Mouse (Mus musculus) forebrain, embryonic 13.5 days (tissue): Measurements from ENCODE around the gene Adgrf1. TPM values are rescaled to one million over a fixed set of nuclear protein-coding genes. Genes with fewer than 3 reads are reported as not detected.
"Not testable (repeated sequence)": the region's sequence is repeated elsewhere in the genome, so short reads cannot be mapped to it uniquely, and the experiment has no call there.

ENCODE experiments used
- ATAC-seq: fragments of 200-750 bp; cut with Nextera tagmentation; 2 replicates; pipeline ENCODE4 v1.8.0; 2017
- H3K27ac ChIP-seq: fragments of 300-500 bp; sonication (generic); 2 replicates; pipeline ENCODE4 v1.5.1; 2015; ENCODE audit warnings: inconsistent platforms, mild to moderate bottlenecking, moderate library complexity
- H3K27me3 ChIP-seq: fragments of 300-500 bp; sonication (generic); 2 replicates; pipeline ENCODE4 v1.6.1; 2015; ENCODE audit warnings: mild to moderate bottlenecking, inconsistent platforms
- H3K36me3 ChIP-seq: fragments of 300-500 bp; sonication (generic); 2 replicates; pipeline ENCODE4 v1.6.1; 2015; ENCODE audit warnings: mild to moderate bottlenecking, inconsistent platforms; ENCODE audit not compliant: poor library complexity, severe bottlenecking
- H3K4me1 ChIP-seq: fragments of 300-500 bp; sonication (generic); 2 replicates; pipeline ENCODE4 v1.6.1; 2015; ENCODE audit warnings: inconsistent platforms
- H3K4me2 ChIP-seq: fragments of 300-500 bp; sonication (generic); 2 replicates; pipeline ENCODE4 v1.6.1; 2015; ENCODE audit warnings: inconsistent platforms, mild to moderate bottlenecking, moderate library complexity
- H3K4me3 ChIP-seq: fragments of 300-500 bp; sonication (generic); 2 replicates; pipeline ENCODE4 v1.5.1; 2015; ENCODE audit warnings: mild to moderate bottlenecking, inconsistent platforms
- H3K9ac ChIP-seq: fragments of 300-500 bp; sonication (generic); 2 replicates; pipeline ENCODE4 v1.6.1; 2015; ENCODE audit warnings: mild to moderate bottlenecking, inconsistent platforms
- H3K9me3 ChIP-seq: fragments of 300-500 bp; sonication (generic); replicated peaks from 2 replicates; pipeline ENCODE4 v1.6.1; 2016; ENCODE audit warnings: inconsistent platforms
- WGBS: fragments of 180-500 bp; shearing (Covaris S2); methylation state at CpG from one replicate; pipeline ENCODE4 v1.1.7; 2015; 5-methylcytosine and 5-hydroxymethylcytosine counted together
- polyA plus RNA-seq: library from polyadenylated mRNA; unstranded; fragments of >200 nt; fragmentation: Nextera tagmentation; extraction: Ambion mirVana; gene quantifications from 2 replicates; pipeline ENCODE4 v1.2.1, GENCODE M21; 2015

Adgrf1 gene
- polyA plus RNA-seq, 1 experiment from 2014 or later, result not detected

DNA sequence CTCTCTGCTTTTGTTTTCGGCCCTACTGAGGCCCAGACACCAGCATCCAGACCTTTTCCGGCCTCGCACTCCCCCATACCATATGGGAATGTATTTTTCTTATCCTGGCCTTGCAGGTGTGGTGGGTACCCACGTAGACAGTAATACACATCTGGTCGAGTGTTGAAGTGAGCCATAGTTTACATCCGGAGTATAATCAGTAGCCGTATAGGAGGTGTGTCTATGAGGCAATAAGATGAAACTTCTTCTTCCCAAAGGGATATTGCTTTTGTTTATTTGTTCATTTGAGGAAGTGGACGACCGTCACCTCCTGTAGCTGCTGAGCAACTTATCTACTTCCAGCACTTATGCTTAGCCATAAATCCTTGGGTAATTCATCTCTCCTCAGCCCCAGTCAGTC is 63.9 kb downstream of the Adgrf1 start:
- H3K9me3 ChIP-seq, result no peaks in the 10 kb centered on the region
- no peak overlapping the region for H3K4me2 ChIP-seq
- no peaks in the 10 kb centered on the region for H3K36me3 ChIP-seq
- no peak overlapping the region for H3K9ac ChIP-seq
- 86% methylated on average over 9 of the region's 9 CpGs for WGBS
- no peak overlapping the region for H3K27ac ChIP-seq
- no peaks in the 10 kb centered on the region for H3K27me3 ChIP-seq
- no peak overlapping the region for H3K4me3 ChIP-seq
- no peak for ATAC-seq
- no peaks in the 10 kb centered on the region for H3K4me1 ChIP-seq

DNA sequence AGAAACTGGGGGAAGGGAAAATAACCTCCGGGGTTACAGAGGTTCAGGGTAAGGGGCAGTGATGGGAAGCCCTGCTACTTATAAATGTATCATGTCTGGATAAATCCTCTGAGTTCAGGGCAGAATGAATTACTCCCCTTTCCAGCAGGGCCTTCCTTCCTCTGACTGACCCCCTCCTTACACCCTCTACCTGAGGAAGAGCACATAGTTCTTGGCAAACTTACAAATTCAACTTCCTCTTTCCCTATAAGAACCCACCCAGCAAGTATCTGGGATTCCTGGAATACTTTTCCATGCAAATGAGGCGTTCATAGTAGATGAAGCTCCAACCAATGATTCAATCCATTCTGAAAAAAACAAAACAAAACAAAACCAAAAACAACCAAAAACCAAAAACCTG is 67.5 kb downstream of the Adgrf1 start:
- WGBS, result 84% methylated on average over 2 of the region's 2 CpGs
- Histone ChIP-seq H3K4me2 (no peak overlapping the region), H3K27ac (no peak overlapping the region), H3K9me3 (no peaks in the 10 kb centered on the region), H3K9ac (no peak overlapping the region), H3K27me3 (no peaks in the 10 kb centered on the region), H3K4me1 (no peaks in the 10 kb centered on the region), H3K36me3 (no peaks in the 10 kb centered on the region), H3K4me3 (no peak overlapping the region)
- no peak for ATAC-seq

DNA sequence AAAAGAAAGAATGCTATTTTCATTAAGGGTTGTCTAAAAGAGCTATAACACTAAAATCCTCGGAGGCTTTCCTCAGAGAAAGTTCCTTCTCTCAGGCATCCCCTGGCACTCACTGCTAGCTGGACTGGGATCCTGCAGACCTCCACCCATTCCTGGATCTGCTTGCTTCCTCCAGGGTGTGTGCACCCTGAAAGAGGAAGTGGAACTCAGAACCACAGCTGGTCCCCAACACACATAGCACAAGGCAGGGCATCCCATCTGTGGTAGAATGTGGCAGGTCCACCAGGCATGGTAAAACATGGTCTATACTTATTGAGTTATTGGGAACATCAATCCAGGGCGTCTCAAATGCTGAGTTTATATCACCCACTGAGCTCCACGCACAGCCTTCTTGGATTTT is 68.2 kb downstream of the Adgrf1 start:
- Histone ChIP-seq H3K27ac (no peak overlapping the region), H3K4me3 (no peak overlapping the region), H3K4me2 (no peak overlapping the region), H3K9ac (no peak overlapping the region), H3K4me1 (no peaks in the 10 kb centered on the region), H3K9me3 (no peaks in the 10 kb centered on the region), H3K36me3 (no peaks in the 10 kb centered on the region), H3K27me3 (no peaks in the 10 kb centered on the region)
- ATAC-seq, result no peak
- WGBS, result 82% methylated on average over 3 of the region's 3 CpGs

DNA sequence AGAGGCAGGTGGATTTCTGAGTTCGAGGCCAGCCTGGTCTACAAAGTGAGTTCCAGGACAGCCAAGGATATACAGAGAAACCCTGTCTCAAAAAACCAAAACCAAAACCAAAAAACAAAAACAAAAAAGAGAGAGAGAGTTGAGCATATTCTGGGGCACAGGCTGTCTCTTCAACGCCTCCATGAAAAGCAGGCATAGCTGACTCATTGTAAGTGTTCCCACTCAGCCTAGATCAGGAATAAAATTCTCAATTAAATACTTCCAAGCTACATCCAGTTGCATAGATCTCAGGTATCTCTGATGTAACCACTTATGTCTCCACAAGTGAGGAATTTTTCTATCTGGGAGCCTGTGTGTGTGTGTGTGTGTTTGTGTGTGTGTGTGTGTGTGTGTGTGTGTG is 76.4 kb downstream of the Adgrf1 start:
- not testable (repeated sequence) for H3K4me1 ChIP-seq, H3K4me3 ChIP-seq, H3K9me3 ChIP-seq, ATAC-seq, H3K36me3 ChIP-seq, H3K4me2 ChIP-seq, H3K27ac ChIP-seq, H3K27me3 ChIP-seq, H3K9ac ChIP-seq
- 87% methylated on average over 2 of the region's 2 CpGs for WGBS

DNA sequence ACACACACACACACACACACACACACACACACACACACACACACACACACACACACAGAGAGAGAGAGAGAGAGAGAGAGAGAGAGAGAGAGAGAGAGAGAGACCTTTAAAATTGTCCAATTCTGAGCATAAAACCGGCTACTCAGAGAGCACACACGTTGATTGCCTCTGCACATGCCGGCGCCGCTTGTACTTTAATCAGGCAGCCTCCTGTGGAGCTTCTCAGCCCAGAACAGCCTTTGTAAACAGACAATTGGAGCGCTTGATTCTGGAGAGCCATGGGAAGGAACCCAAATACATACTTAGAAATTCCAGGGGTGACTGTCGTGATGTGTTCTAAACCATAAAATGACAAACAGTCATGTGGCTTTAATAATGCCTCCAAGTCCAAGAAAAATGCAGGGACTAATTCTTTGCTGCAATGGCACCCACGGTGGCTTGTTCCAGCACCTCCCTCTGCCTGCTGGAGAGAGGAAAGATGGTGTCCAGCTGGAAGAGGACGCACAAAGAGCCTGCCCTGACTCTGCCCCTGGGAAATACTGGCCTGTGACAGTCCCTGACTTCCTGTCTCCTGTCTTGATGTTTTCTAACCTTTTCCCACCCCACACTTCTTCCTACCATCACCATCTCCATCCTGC is 87.9 kb downstream of the Adgrf1 start:
- no peak overlapping the region for H3K9ac ChIP-seq

DNA sequence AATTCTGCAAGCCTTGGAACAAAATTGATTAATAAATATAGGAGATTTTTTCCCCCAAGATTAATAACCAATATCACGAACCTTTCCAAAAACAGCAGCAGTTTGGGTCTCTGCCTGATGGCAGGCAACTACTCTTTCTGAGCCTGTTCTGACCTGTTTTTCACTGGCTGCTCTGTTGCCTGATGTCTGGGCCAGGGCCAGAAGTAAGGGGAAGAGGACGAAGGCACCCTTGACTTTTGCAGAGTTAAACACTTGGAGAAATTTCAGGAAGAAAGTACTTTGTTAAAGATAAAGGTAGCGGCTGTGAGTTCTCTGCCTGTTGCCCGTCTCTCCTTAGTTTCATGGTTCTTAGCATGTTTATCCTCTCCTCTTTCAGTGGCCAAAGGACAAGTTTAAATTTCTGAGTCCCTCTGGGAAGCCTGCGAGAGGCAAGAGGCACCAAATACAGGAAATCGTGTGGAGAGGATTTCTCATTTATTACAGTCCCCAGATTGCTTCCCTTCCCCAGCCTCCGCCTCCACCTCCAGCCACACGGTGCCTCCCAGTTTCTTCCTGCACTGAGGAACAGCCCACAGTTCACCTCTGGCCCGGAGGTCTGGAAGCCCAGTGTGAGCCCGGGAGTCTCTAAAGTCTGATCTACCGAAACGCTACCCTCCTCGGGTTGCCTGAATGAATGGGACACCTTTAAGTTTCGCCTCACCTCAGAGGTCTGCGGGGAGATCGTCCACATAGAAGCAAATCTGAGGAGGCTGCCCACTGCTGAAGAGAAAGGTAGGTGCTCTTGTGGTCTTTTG is 89.9 kb downstream of the Adgrf1 start, which contains the start of gene Adgrf5:
Adgrf5 (plus strand) TSS at position 626 of the 794 bp plus-strand sequence.
- Histone ChIP-seq H3K4me3 (no peak within 1 kb of the TSS), H3K4me1 (peaks cover 4% of the 10 kb centered on the region; the same call in 1 of the 2 replicates), H3K4me2 (no peak within 1 kb of the TSS), H3K27ac (no peak within 1 kb of the TSS), H3K27me3 (no peaks in the 10 kb centered on the region), H3K9ac (no peak within 1 kb of the TSS), H3K36me3 (no peaks in the 10 kb centered on the region), H3K9me3 (no peaks in the 10 kb centered on the region)
- WGBS, result 73% methylated on average over 16 of the region's 16 CpGs
- ATAC-seq, result no peak

More for the DNA sequence above, 87.9 kb downstream of the Adgrf1 start:
- H3K4me2 ChIP-seq, result peak overlapping the region; percentile 4; the same call in 1 of the 2 replicates
- no peaks in the 10 kb centered on the region for H3K36me3 ChIP-seq
- 4% methylated on average over 9 of the region's 9 CpGs for WGBS
- H3K9me3 ChIP-seq, result no peaks in the 10 kb centered on the region
- ATAC-seq, result peak; percentile 48; the same call in 1 of the 2 replicates
- H3K4me3 ChIP-seq, result no peak overlapping the region
- H3K27me3 ChIP-seq, result no peaks in the 10 kb centered on the region
- H3K4me1 ChIP-seq, result peaks cover 4% of the 10 kb centered on the region; the same call in 1 of the 2 replicates
- no peak overlapping the region for H3K27ac ChIP-seq

DNA sequence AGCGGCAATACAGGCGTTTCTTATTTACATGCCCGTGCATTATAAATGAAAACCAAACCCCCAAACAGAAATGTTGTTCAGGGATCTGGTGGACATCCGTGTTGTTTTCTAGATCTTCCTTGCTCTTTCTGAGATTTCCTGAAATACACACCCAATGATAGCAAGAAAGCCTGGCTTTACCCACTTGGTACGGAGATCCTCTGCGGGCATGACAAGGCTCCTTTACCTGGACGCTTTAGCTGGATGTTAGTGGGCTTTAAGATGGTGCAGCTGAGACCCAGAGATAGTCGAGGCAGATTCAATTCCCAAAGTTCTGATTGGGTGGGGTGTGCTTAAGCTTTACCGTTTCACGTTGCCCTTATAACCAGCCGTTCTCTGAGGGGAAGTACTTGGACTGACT is 90.9 kb downstream of the Adgrf1 start:
- 84% methylated on average over 11 of the region's 11 CpGs for WGBS
- no peak overlapping the region for H3K4me3 ChIP-seq
- H3K9ac ChIP-seq, result no peak overlapping the region
- no peaks in the 10 kb centered on the region for H3K9me3 ChIP-seq
- no peak overlapping the region for H3K4me2 ChIP-seq
- H3K36me3 ChIP-seq, result no peaks in the 10 kb centered on the region
- ATAC-seq, result no peak
- H3K27me3 ChIP-seq, result no peaks in the 10 kb centered on the region
- H3K4me1 ChIP-seq, result peaks cover 4% of the 10 kb centered on the region; the same call in 1 of the 2 replicates
- no peak overlapping the region for H3K27ac ChIP-seq

DNA sequence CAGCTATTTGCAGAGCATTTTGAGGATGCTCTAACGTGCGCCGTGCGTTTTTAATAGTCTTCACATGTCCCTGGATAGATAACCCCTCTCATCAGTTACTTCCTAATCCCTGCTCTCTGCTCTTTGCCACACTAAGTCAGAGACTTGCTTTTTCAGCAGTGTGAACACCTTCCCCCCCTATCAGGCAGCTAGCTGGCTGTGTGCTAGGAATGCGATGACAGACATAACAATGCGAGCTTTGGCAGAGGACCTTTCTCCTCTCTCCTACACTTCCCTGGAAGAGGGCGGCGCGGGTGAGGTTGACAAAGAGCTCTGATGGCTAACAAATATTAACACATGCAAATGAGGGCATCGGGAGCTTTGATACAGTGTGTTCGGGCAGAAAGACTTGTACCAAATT is 92.2 kb downstream of the Adgrf1 start:
- Histone ChIP-seq H3K27me3 (no peaks in the 10 kb centered on the region), H3K9me3 (no peaks in the 10 kb centered on the region)
- WGBS, result 62% methylated on average over 11 of the region's 11 CpGs

DNA sequence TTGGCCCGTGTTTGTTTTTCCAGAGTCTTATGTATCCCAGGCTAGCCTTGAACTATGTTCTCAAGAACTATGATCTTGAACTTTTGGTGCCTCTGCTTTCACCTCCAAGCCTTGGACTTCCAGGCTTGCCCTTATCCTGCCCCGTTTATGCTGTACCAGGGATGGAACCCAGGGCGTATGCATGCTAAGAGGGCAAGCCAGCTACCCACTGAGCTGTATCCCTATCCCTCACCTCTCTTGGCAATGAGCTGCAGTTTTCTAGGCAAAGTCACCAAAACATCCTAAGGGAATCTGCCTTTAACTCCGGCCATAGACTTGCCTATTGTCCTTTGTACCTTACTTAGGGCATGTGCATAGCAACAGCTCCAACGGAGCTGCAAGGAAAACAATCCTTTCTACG is 92.8 kb downstream of the Adgrf1 start:
- Histone ChIP-seq H3K9ac (no peak overlapping the region), H3K4me2 (no peak overlapping the region), H3K36me3 (no peaks in the 10 kb centered on the region), H3K9me3 (no peaks in the 10 kb centered on the region), H3K27me3 (no peaks in the 10 kb centered on the region), H3K4me1 (peaks cover 4% of the 10 kb centered on the region; the same call in 1 of the 2 replicates), H3K4me3 (no peak overlapping the region), H3K27ac (no peak overlapping the region)
- ATAC-seq, result no peak
- WGBS, result 65% methylated on average over 6 of the region's 6 CpGs

More for the DNA sequence above, 92.2 kb downstream of the Adgrf1 start:
- ATAC-seq, result peak; percentile 21; the same call in 1 of the 2 replicates
- no peak overlapping the region for H3K27ac ChIP-seq
- H3K4me1 ChIP-seq, result peaks cover 4% of the 10 kb centered on the region; the same call in 1 of the 2 replicates
- no peak overlapping the region for H3K9ac ChIP-seq
- no peak overlapping the region for H3K4me3 ChIP-seq
- H3K4me2 ChIP-seq, result 0 out of 2 replicates have a peak overlapping the region, but pooled peaks have one; percentile 2
- no peaks in the 10 kb centered on the region for H3K36me3 ChIP-seq

DNA sequence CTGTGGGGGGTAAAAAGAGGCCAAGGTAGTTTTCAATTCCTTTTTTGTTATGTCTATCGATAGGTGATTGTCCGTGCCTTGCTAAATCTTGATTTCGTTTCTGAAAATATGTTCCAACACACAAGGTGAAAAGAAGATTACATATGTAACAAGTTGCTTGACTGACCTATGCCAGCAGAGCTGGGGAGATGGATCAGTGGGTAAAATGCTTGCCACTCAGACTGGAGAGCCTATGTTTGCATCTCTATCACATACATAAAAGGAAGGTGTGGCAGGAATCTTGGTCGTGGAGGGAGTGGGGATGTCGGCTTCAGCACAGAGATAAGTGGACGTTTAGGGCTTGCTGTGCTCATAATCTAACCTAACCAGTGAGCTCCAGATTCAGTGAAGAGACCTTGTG is 93.8 kb downstream of the Adgrf1 start:
- ATAC-seq, result no peak
- Histone ChIP-seq H3K9me3 (no peaks in the 10 kb centered on the region), H3K4me2 (no peak overlapping the region), H3K36me3 (no peaks in the 10 kb centered on the region), H3K27ac (no peak overlapping the region), H3K4me1 (no peaks in the 10 kb centered on the region), H3K27me3 (no peaks in the 10 kb centered on the region), H3K9ac (no peak overlapping the region), H3K4me3 (no peak overlapping the region)
- WGBS, result 70% methylated on average over 6 of the region's 6 CpGs

DNA sequence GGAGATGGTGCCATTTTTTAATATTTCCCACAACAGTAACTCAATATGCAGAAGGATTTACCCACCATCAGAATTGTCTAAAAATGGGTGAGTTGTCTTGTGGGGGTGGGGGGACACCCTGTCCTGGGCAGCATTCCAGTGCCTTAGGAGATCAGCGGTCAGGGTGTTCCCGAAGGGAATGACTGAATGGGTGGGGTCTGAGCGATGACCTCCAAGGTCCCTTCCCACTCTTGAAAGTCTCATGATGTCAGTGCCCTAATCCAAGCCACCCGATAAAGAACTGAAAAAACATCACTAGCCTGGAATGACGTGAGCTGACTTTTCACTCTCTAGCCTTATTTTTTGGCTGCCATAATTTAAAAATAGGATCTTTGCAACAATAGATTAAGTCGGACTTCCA is 95.2 kb downstream of the Adgrf1 start:
- Histone ChIP-seq H3K27ac (no peak overlapping the region), H3K36me3 (no peaks in the 10 kb centered on the region), H3K4me2 (no peak overlapping the region), H3K27me3 (no peaks in the 10 kb centered on the region), H3K9me3 (no peaks in the 10 kb centered on the region), H3K4me1 (no peaks in the 10 kb centered on the region), H3K4me3 (no peak overlapping the region), H3K9ac (no peak overlapping the region)
- 87% methylated on average over 6 of the region's 6 CpGs for WGBS
- no peak for ATAC-seq

DNA sequence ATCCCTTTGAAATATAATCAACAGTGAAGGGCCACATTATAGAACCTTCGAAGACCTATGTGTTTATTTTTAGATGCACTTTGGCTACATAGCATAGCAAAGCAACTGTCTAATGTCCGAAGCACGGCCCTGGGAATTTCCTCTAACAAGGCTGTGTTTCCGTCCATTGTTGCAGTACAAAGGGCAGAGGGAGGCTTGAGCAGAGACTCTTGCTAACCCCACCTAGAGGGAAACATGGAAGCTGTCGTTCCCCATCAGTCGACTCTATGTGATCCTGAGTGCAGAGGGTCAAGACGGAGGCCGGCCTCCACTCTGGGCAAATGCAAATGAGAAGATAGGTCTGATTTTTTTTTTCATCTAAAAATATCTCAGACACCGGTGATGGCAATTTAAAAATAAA is 96.4 kb downstream of the Adgrf1 start:
- Histone ChIP-seq H3K36me3 (no peaks in the 10 kb centered on the region), H3K9me3 (no peaks in the 10 kb centered on the region), H3K4me2 (no peak overlapping the region), H3K27me3 (no peaks in the 10 kb centered on the region), H3K27ac (no peak overlapping the region), H3K4me3 (no peak overlapping the region), H3K4me1 (no peaks in the 10 kb centered on the region), H3K9ac (no peak overlapping the region)
- no peak for ATAC-seq
- 64% methylated on average over 9 of the region's 9 CpGs for WGBS
